Mouse (Mus musculus): ENCODE results near the gene Gm10718.
"Not testable (repeated sequence)": the region's sequence is repeated elsewhere in the genome, so short reads cannot be mapped to it uniquely, and the experiment has no call there.

The Gm10718 gene

GRCm38 (mm10) chr9:3025653-3026052, 2.3 kb downstream of the Gm10718 start:
- DNase-seq (ENCODE audit: low read depth, low spot score): not testable (repeated sequence)

GRCm38 (mm10) chr9:3026136-3026535, 2.8 kb downstream of the Gm10718 start:
- not testable (repeated sequence) for DNase-seq (ENCODE audit: low read depth, low spot score)

GRCm38 (mm10) chr9:3026741-3027140, 3.4 kb downstream of the Gm10718 start:
- not testable (repeated sequence) for DNase-seq (ENCODE audit: low read depth, low spot score)

- DNase-seq (ENCODE audit: low read depth, low spot score): peak; percentile 31
These were observed 3.9 kb downstream of the Gm10718 start for GRCm38 (mm10) chr9:3027200-3027599.

- DNase-seq (ENCODE audit: low read depth, low spot score): not testable (repeated sequence)
These were observed 6.1 kb downstream of the Gm10718 start for GRCm38 (mm10) chr9:3029276-3030000.

- peak; percentile 82 for DNase-seq (ENCODE audit: low read depth, low spot score)
These were observed 7.5 kb downstream of the Gm10718 start for GRCm38 (mm10) chr9:3030677-3031318.

- DNase-seq (ENCODE audit: low read depth, low spot score): not testable (repeated sequence)
These were observed 11.0 kb downstream of the Gm10718 start, which contains the start of gene Gm17535 for GRCm38 (mm10) chr9:3034299-3034698. Gene Gm17535, plus strand, starts transcription at chr9:3034599.

- DNase-seq (ENCODE audit: low read depth, low spot score): not testable (repeated sequence)
These were observed 13.2 kb downstream of the Gm10718 start, which contains the start of gene Gm10715 for GRCm38 (mm10) chr9:3036577-3036976. Gene Gm10715, plus strand, starts transcription at chr9:3036877.

GRCm38 (mm10) chr9:3038161-3038560, 14.8 kb downstream of the Gm10718 start:
- peak; percentile 5 for DNase-seq (ENCODE audit: low read depth, low spot score)

Data from skeletal muscle tissue, adult 2 months (tissue).